Mouse (Mus musculus): ENCODE results near the gene Notch2. TPM values are rescaled to one million over a fixed set of nuclear protein-coding genes. Genes with fewer than 3 reads are reported as not detected.

Gene Notch2
- total and polyA plus RNA-seq, 2 experiments from 2014 or later, result 6.1 to 22.8 TPM

- no peak for TF ChIP-seq CTCF (IDR thresholded peaks at IDR 0.05)
- DNase-seq (ENCODE audit: low spot score) (peak; percentile 70), ATAC-seq (ENCODE audit: low FRiP score) (0 out of 2 replicates have a peak, but pooled peaks have one; percentile 20)
- H3K27ac ChIP-seq (ENCODE audit: low read depth, low read length), result no peak overlapping the region
- 20% methylated on average over 9 of the region's 9 CpGs for WGBS
- H3K4me1 ChIP-seq (ENCODE audit: insufficient read depth, low read length), result peaks cover 11% of the 10 kb centered on the region
- H3K27me3 ChIP-seq (ENCODE audit: insufficient read depth, low read length), result no peaks in the 10 kb centered on the region
- no peaks in the 10 kb centered on the region for H3K9me3 ChIP-seq (ENCODE audit: low read length)
- no peak overlapping the region for H3K9ac ChIP-seq (replicated peaks; ENCODE audit: low read length, poor library complexity, severe bottlenecking)
- H3K4me3 ChIP-seq (ENCODE audit: low read depth, low read length), result no peak overlapping the region
- no peak overlapping the region for H3K4me2 ChIP-seq (ENCODE audit: low read depth, low read length, poor library complexity, severe bottlenecking)
- no peaks in the 10 kb centered on the region for H3K36me3 ChIP-seq (ENCODE audit: insufficient read depth, low read length)
Observed at GRCm38 (mm10) chr3:98104851-98105471, 91.6 kb downstream of the Notch2 start.

DNA sequence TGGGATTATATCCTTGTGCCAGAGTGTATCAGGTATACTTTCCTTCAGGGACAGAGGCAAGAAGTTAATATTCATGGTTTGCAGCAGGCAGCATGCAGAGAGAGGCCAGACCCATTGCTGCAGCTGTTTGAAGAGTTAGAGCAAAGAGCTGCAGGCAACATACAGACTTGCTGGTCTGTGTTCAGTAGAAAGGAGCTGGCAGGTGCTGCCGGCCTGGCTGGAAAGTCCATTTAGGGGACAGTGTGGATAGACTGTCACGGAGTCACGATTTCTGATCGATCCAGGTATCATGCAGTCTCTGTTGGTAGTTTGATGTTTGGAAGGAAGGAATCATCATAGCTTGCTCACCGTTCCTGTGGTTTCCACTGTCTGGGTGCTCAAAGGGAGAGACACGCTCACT lies 92.2 kb downstream of the Notch2 start:
- Histone ChIP-seq H3K36me3 (ENCODE audit: insufficient read depth, low read length) (no peaks in the 10 kb centered on the region), H3K9ac (replicated peaks; ENCODE audit: low read length, poor library complexity, severe bottlenecking) (no peak overlapping the region), H3K9me3 (ENCODE audit: low read length) (no peaks in the 10 kb centered on the region), H3K4me2 (ENCODE audit: low read depth, low read length, poor library complexity, severe bottlenecking) (no peak overlapping the region), H3K27me3 (ENCODE audit: insufficient read depth, low read length) (no peaks in the 10 kb centered on the region), H3K4me1 (ENCODE audit: insufficient read depth, low read length) (peaks cover 11% of the 10 kb centered on the region), H3K4me3 (ENCODE audit: low read depth, low read length) (no peak overlapping the region), H3K27ac (ENCODE audit: low read depth, low read length) (no peak overlapping the region)
- no peak for TF ChIP-seq CTCF (IDR thresholded peaks at IDR 0.05)
- ATAC-seq (ENCODE audit: low FRiP score) (no peak), DNase-seq (ENCODE audit: low spot score) (peak; percentile 26)
- WGBS, result 54% methylated on average over 6 of the region's 6 CpGs

DNA sequence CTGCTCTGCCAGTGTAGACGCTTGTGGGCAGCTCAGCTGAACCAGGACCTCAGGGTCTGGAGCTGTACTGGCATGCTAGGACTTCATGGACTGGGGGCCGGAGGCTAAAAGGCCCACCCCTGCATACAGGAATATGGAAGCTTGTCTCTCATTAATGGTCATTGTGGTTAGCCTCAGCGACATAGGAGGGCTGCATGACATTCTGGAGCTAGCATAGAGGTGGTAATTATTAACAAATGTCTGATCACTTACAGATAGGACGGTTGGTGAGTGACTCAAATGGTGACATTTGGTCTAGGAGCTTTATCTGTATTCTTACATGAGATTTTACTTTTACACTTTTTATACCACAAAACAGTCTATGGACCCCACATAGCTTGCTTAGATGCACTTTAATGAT lies 92.8 kb downstream of the Notch2 start:
- WGBS, result 76% methylated on average over 4 of the region's 4 CpGs
- peak overlapping the region; percentile 39; the same call in 1 of the 2 replicates for H3K27ac ChIP-seq (ENCODE audit: low read depth, low read length)
- no peak overlapping the region for H3K9ac ChIP-seq (replicated peaks; ENCODE audit: low read length, poor library complexity, severe bottlenecking)
- H3K4me3 ChIP-seq (ENCODE audit: low read depth, low read length), result no peak overlapping the region
- ATAC-seq (ENCODE audit: low FRiP score) (no peak), DNase-seq (ENCODE audit: low spot score) (no peak)
- no peak overlapping the region for H3K4me2 ChIP-seq (ENCODE audit: low read depth, low read length, poor library complexity, severe bottlenecking)
- no peak for TF ChIP-seq CTCF (IDR thresholded peaks at IDR 0.05)
- H3K36me3 ChIP-seq (ENCODE audit: insufficient read depth, low read length), result no peaks in the 10 kb centered on the region
- peaks cover 11% of the 10 kb centered on the region for H3K4me1 ChIP-seq (ENCODE audit: insufficient read depth, low read length)
- no peaks in the 10 kb centered on the region for H3K27me3 ChIP-seq (ENCODE audit: insufficient read depth, low read length)
- H3K9me3 ChIP-seq (ENCODE audit: low read length), result no peaks in the 10 kb centered on the region

- Histone ChIP-seq H3K36me3 (ENCODE audit: insufficient read depth, low read length) (no peaks in the 10 kb centered on the region), H3K4me2 (ENCODE audit: low read depth, low read length, poor library complexity, severe bottlenecking) (no peak overlapping the region), H3K27me3 (ENCODE audit: insufficient read depth, low read length) (no peaks in the 10 kb centered on the region), H3K4me1 (ENCODE audit: insufficient read depth, low read length) (peaks cover 11% of the 10 kb centered on the region), H3K9me3 (ENCODE audit: low read length) (no peaks in the 10 kb centered on the region), H3K4me3 (ENCODE audit: low read depth, low read length) (no peak overlapping the region), H3K27ac (ENCODE audit: low read depth, low read length) (peak overlapping the region; percentile 13; the same call in 1 of the 2 replicates), H3K9ac (replicated peaks; ENCODE audit: low read length, poor library complexity, severe bottlenecking) (no peak overlapping the region)
- TF ChIP-seq CTCF (IDR thresholded peaks at IDR 0.05), result no peak
- ATAC-seq (ENCODE audit: low FRiP score) (peak; percentile 85), DNase-seq (ENCODE audit: low spot score) (peak; percentile 89)
- 41% methylated on average over 12 of the region's 12 CpGs for WGBS
Observed at GRCm38 (mm10) chr3:98106590-98107313, 93.4 kb downstream of the Notch2 start.

DNA sequence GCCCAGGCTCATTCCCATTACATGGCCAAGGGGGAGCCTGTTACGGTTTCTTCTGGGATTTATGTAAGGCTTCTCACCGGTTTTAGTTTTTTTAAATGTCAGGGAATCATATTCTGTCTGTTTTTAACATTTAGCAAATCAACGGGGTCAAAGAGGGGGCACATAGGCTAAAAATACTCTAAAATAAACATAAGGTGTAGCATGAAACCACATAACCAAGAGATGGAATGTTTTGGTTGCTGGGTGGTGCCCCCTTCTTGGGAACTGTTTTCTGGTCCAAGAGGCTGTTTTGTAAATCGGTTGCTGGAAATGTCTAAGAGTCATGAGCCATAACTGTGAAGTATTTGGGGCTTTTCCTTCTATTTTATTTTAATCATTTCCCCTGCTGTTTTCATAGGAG lies 95.1 kb downstream of the Notch2 start:
- no peak overlapping the region for H3K27ac ChIP-seq (ENCODE audit: low read depth, low read length)
- no peaks in the 10 kb centered on the region for H3K36me3 ChIP-seq (ENCODE audit: insufficient read depth, low read length)
- DNase-seq (ENCODE audit: low spot score) (no peak), ATAC-seq (ENCODE audit: low FRiP score) (no peak)
- TF ChIP-seq CTCF (IDR thresholded peaks at IDR 0.05), result no peak
- no peak overlapping the region for H3K9ac ChIP-seq (replicated peaks; ENCODE audit: low read length, poor library complexity, severe bottlenecking)
- H3K4me1 ChIP-seq (ENCODE audit: insufficient read depth, low read length), result peaks cover 11% of the 10 kb centered on the region
- no peaks in the 10 kb centered on the region for H3K27me3 ChIP-seq (ENCODE audit: insufficient read depth, low read length)
- H3K9me3 ChIP-seq (ENCODE audit: low read length), result no peaks in the 10 kb centered on the region
- 83% methylated on average over 4 of the region's 4 CpGs for WGBS
- no peak overlapping the region for H3K4me2 ChIP-seq (ENCODE audit: low read depth, low read length, poor library complexity, severe bottlenecking)
- H3K4me3 ChIP-seq (ENCODE audit: low read depth, low read length), result no peak overlapping the region

GRCm38 (mm10) chr3:98108866-98109265 lies 95.5 kb downstream of the Notch2 start:
- Histone ChIP-seq H3K27me3 (ENCODE audit: insufficient read depth, low read length) (no peaks in the 10 kb centered on the region), H3K27ac (ENCODE audit: low read depth, low read length) (no peak overlapping the region), H3K4me2 (ENCODE audit: low read depth, low read length, poor library complexity, severe bottlenecking) (no peak overlapping the region), H3K9me3 (ENCODE audit: low read length) (no peaks in the 10 kb centered on the region), H3K9ac (replicated peaks; ENCODE audit: low read length, poor library complexity, severe bottlenecking) (no peak overlapping the region), H3K36me3 (ENCODE audit: insufficient read depth, low read length) (no peaks in the 10 kb centered on the region), H3K4me1 (ENCODE audit: insufficient read depth, low read length) (peaks cover 11% of the 10 kb centered on the region), H3K4me3 (ENCODE audit: low read depth, low read length) (no peak overlapping the region)
- no peak for DNase-seq (ENCODE audit: low spot score)
- 81% methylated on average over 3 of the region's 3 CpGs for WGBS
- TF ChIP-seq CTCF (IDR thresholded peaks at IDR 0.05), result no peak
- ATAC-seq (ENCODE audit: low FRiP score), result no peak
